Mouse (Mus musculus) MEL (cell line): ENCODE measurements around the gene Minos1. TPM values are rescaled to one million over a fixed set of nuclear protein-coding genes. Genes with fewer than 3 reads are reported as not detected.

Experiments
- DNase-seq: peaks from one replicate; pipeline ENCODE4 v3.0.0; 2011; ENCODE audit warnings: low read depth, low spot score
- H3K27ac ChIP-seq: 2 replicates; pipeline ENCODE4 v1.5.1; 2012; ENCODE audit warnings: low read depth, mild to moderate bottlenecking, control low read depth, low read length, moderate library complexity; ENCODE audit not compliant: control insufficient read depth
- H3K27me3 ChIP-seq, 2 experiments: fragments of 150-350 bp in 1 of 2; sonication (generic) in 1 of 2; 2 replicates each; pipeline ENCODE4 v1.6.1; 2012; ENCODE audit warnings: low read length in 2 of 2, mild to moderate bottlenecking in 2 of 2, improper control_type of control experiment in 1 of 2, moderate library complexity in 1 of 2; ENCODE audit not compliant: insufficient read depth in 2 of 2, control insufficient read depth in 1 of 2
- H3K36me3 ChIP-seq, 2 experiments: 2 replicates each; pipeline ENCODE4 v1.6.1; 2012 to 2014; ENCODE audit warnings: low read length in 2 of 2, improper control_type of control experiment in 1 of 2, inconsistent platforms in 1 of 2, mild to moderate bottlenecking in 1 of 2; ENCODE audit not compliant: insufficient read depth in 2 of 2, control insufficient read depth in 1 of 2
- H3K4me1 ChIP-seq, 2 experiments: fragments of 150-350 bp in 1 of 2; sonication (generic) in 1 of 2; 2 replicates each; pipeline ENCODE4 v1.6.1; 2012; ENCODE audit warnings: low read length in 2 of 2, improper control_type of control experiment in 1 of 2, mild to moderate bottlenecking in 1 of 2; ENCODE audit not compliant: insufficient read depth in 2 of 2, control insufficient read depth in 1 of 2
- H3K4me3 ChIP-seq, 2 experiments: fragments of 150-350 bp in 1 of 2; sonication (generic) in 1 of 2; 2 replicates each; pipeline ENCODE4 v1.5.1; 2012; ENCODE audit warnings: low read depth in 2 of 2, low read length in 2 of 2, mild to moderate bottlenecking in 2 of 2, moderate library complexity in 2 of 2, control low read depth in 1 of 2, improper control_type of control experiment in 1 of 2; ENCODE audit not compliant: control insufficient read depth in 1 of 2, insufficient read depth in 1 of 2
- H3K79me2 ChIP-seq: 2 replicates; pipeline ENCODE4 v1.6.1; 2012; ENCODE audit warnings: mild to moderate bottlenecking, low read length, moderate library complexity; ENCODE audit not compliant: control insufficient read depth, poor library complexity, insufficient read depth
- H3K9ac ChIP-seq: 2 replicates; pipeline ENCODE4 v1.6.1; 2012; ENCODE audit warnings: low read depth, mild to moderate bottlenecking, control low read depth, low read length, moderate library complexity; ENCODE audit not compliant: control insufficient read depth, poor library complexity, severe bottlenecking
- H3K9me3 ChIP-seq: fragments of 150-350 bp; sonication (generic); replicated peaks from 2 replicates; pipeline ENCODE4 v1.6.1; 2012; ENCODE audit warnings: mild to moderate bottlenecking, low read length, improper control_type of control experiment, moderate library complexity; ENCODE audit not compliant: insufficient read depth
- CHD2 ChIP-seq: IDR thresholded peaks from 2 replicates; pipeline ENCODE4 v1.6.1; 2011; ENCODE audit warnings: low read length, improper control_type of control experiment
- CTCF ChIP-seq, 3 experiments: IDR thresholded peaks in 2 of 3; conservative IDR thresholded peaks in 1 of 3; 2 replicates each; pipeline ENCODE4 v1.5.1; 2011 to 2012; ENCODE audit warnings: low read length in 3 of 3, low read depth in 2 of 3, mild to moderate bottlenecking in 2 of 3, improper control_type of control experiment in 1 of 3, inconsistent platforms in 1 of 3, mixed read lengths in 1 of 3, moderate library complexity in 1 of 3; ENCODE audit not compliant: control insufficient read depth in 1 of 3, insufficient read depth in 1 of 3, poor library complexity in 1 of 3, severe bottlenecking in 1 of 3
- E2F4 ChIP-seq: IDR thresholded peaks from 2 replicates; pipeline ENCODE4 v1.6.1; 2011; ENCODE audit warnings: low read depth, low read length, improper control_type of control experiment, borderline replicate concordance
- ETS1 ChIP-seq: IDR thresholded peaks from 2 replicates; pipeline ENCODE4 v1.6.1; 2012; ENCODE audit warnings: low read depth, mild to moderate bottlenecking, inconsistent platforms, low read length, improper control_type of control experiment, moderate library complexity
- GATA1 ChIP-seq: IDR thresholded peaks from 2 replicates; pipeline ENCODE4 v1.6.1; 2011; ENCODE audit warnings: low read depth, low read length, improper control_type of control experiment
- HCFC1 ChIP-seq: IDR thresholded peaks from 2 replicates; pipeline ENCODE4 v1.6.1; 2012; ENCODE audit warnings: low read depth, mild to moderate bottlenecking, inconsistent platforms, low read length, improper control_type of control experiment, moderate library complexity
- JUND ChIP-seq: IDR thresholded peaks from 2 replicates; pipeline ENCODE4 v1.6.1; 2011; ENCODE audit warnings: low read depth, mild to moderate bottlenecking, improper control_type of control experiment, low read length
- MAFK ChIP-seq: IDR thresholded peaks from 2 replicates; pipeline ENCODE4 v1.6.1; 2011; ENCODE audit warnings: low read depth, mild to moderate bottlenecking, low read length, improper control_type of control experiment, borderline replicate concordance
- MAZ ChIP-seq: IDR thresholded peaks from 2 replicates; pipeline ENCODE4 v1.6.1; 2012; ENCODE audit warnings: low read depth, mild to moderate bottlenecking, inconsistent platforms, low read length, improper control_type of control experiment
- MEF2A ChIP-seq: IDR thresholded peaks from 2 replicates; pipeline ENCODE4 v1.6.1; 2014; ENCODE audit warnings: low read depth, mild to moderate bottlenecking, inconsistent platforms, low read length, improper control_type of control experiment; ENCODE audit not compliant: poor library complexity, insufficient replicate concordance, severe bottlenecking; ENCODE audit errors: extremely low read depth
- MXI1 ChIP-seq: IDR thresholded peaks from 2 replicates; pipeline ENCODE4 v1.6.1; 2011; ENCODE audit warnings: mild to moderate bottlenecking, low read depth, low read length, improper control_type of control experiment
- MYC ChIP-seq: IDR thresholded peaks from 2 replicates; pipeline ENCODE4 v1.6.1; 2011; ENCODE audit warnings: low read depth, mild to moderate bottlenecking, low read length, improper control_type of control experiment, moderate library complexity
- NRF1 ChIP-seq: IDR thresholded peaks from 2 replicates; pipeline ENCODE4 v1.6.1; 2014; ENCODE audit warnings: low read depth, mild to moderate bottlenecking, inconsistent platforms, low read length, improper control_type of control experiment, moderate library complexity; ENCODE audit not compliant: poor library complexity, insufficient read depth, severe bottlenecking
- POLR2AphosphoS2 ChIP-seq: IDR thresholded peaks from 2 replicates; pipeline ENCODE4 v1.6.1; 2011; ENCODE audit warnings: low read length, improper control_type of control experiment
- RAD21 ChIP-seq: IDR thresholded peaks from 2 replicates; pipeline ENCODE4 v1.6.1; 2011; ENCODE audit warnings: mild to moderate bottlenecking, low read depth, low read length, improper control_type of control experiment
- RCOR1 ChIP-seq: IDR thresholded peaks from 2 replicates; pipeline ENCODE4 v1.6.1; 2012; ENCODE audit warnings: low read depth, mild to moderate bottlenecking, inconsistent platforms, low read length, improper control_type of control experiment
- SIN3A ChIP-seq: IDR thresholded peaks from 2 replicates; pipeline ENCODE4 v1.6.1; 2012; ENCODE audit warnings: low read length, improper control_type of control experiment, inconsistent platforms
- SMC3 ChIP-seq: IDR thresholded peaks from 2 replicates; pipeline ENCODE4 v1.6.1; 2011; ENCODE audit warnings: low read depth, low read length, improper control_type of control experiment
- TAL1 ChIP-seq: IDR thresholded peaks from 2 replicates; pipeline ENCODE4 v1.6.1; 2012; ENCODE audit warnings: mild to moderate bottlenecking, inconsistent platforms, low read length, moderate library complexity, mixed read lengths
- USF1 ChIP-seq: IDR thresholded peaks from 2 replicates; pipeline ENCODE4 v1.6.1; 2014; ENCODE audit warnings: low read depth, mild to moderate bottlenecking, inconsistent platforms, low read length, improper control_type of control experiment, moderate library complexity
- polyA plus RNA-seq, 2 experiments: library from polyadenylated mRNA; stranded (reverse) in 1 of 2; unstranded in 1 of 2; fragments of >175 nt in 1 of 2; fragments of >200 nt in 1 of 2; gene quantifications; 2 replicates each; pipeline versions ENCODE4 v1.2.1 to v1.2.4; 2012; ENCODE audit warnings: low replicate concordance in 2 of 2, low read depth in 1 of 2; ENCODE audit not compliant: insufficient read length in 2 of 2, insufficient read depth in 1 of 2, missing spikeins in 1 of 2
- total RNA-seq: library from RNA; depleted of rRNA; stranded (reverse); fragments of 300-350 nt; gene quantifications from 2 replicates; pipeline ENCODE4 v1.2.3, GENCODE M21; 2012

Gene Minos1
- total and polyA plus RNA-seq, 3 experiments: 163 to 401 TPM; not detected in 1

DNA sequence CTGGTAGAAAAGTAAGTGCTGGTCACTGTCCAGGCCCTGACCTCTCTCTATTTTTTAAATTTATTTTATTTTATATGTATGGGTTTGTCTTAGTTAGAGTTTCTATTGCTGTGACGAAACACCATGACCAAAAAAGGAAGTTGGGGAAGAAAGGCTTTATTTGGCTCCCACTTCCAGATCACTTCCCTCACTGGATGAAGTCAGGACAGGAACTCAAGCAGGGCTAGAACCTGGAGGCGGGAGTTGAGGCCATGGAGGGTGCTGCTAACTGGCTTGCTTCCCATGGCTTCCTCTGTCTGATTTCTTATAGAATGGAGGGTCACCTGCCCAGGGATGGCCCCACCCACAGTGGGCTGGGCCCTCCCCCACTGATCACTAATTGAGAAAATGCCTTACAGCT, 30.2 kb upstream of the Minos1 start:
- no peaks in the 10 kb centered on the region for H3K9me3 ChIP-seq
- no peaks in the 10 kb centered on the region for H3K36me3 ChIP-seq
- H3K79me2 ChIP-seq: no peaks in the 10 kb centered on the region
- H3K9ac ChIP-seq: no peak overlapping the region
- TF ChIP-seq MAFK: no peak
- no peak for TF ChIP-seq NRF1
- TF ChIP-seq E2F4: no peak
- TF ChIP-seq RCOR1: no peak
- no peak for TF ChIP-seq MXI1
- TF ChIP-seq CHD2: no peak
- TF ChIP-seq CTCF (IDR thresholded peaks at IDR 0.05 in 2 of 3, conservative IDR thresholded peaks at IDR 0.05 in 1 of 3; ENCODE audit: control insufficient read depth in 1 of 3, insufficient read depth in 1 of 3, low read depth in 2 of 3, low read length in 3 of 3, poor library complexity in 1 of 3, severe bottlenecking in 1 of 3): no peak
- no peak for TF ChIP-seq MAZ
- no peak for TF ChIP-seq RAD21
- no peak for TF ChIP-seq TAL1
- no peak overlapping the region for H3K27ac ChIP-seq
- no peak overlapping the region for H3K4me3 ChIP-seq
- H3K4me1 ChIP-seq: no peaks in the 10 kb centered on the region
- H3K27me3 ChIP-seq: no peaks in the 10 kb centered on the region; a peak in 1 of 4 replicates
- DNase-seq: no peak

DNA sequence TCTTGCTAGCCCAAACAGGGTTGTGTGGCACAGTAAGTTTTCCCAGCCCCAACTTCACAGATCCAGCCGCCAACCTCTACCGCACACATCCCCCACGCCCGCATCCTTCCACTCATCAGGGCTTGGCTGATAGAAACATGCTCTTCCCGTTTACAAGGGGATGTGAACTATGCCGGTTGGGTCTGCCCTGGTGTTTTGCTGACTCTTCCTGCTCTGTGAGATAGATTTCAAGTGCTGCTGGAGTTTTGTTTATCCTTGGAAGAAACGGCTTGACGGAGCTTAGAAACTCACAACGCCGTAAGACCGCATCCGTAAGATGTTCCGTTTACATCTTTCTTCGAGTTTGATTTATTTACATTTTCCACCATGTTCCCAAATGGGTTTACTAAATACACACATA, 27.4 kb upstream of the Minos1 start:
- no peak overlapping the region for H3K9ac ChIP-seq
- no peak for TF ChIP-seq MXI1
- TF ChIP-seq GATA1: no peak
- TF ChIP-seq CTCF (IDR thresholded peaks at IDR 0.05 in 2 of 3, conservative IDR thresholded peaks at IDR 0.05 in 1 of 3; ENCODE audit: control insufficient read depth in 1 of 3, insufficient read depth in 1 of 3, low read depth in 2 of 3, low read length in 3 of 3, poor library complexity in 1 of 3, severe bottlenecking in 1 of 3): no peak
- TF ChIP-seq HCFC1: no peak
- no peak for TF ChIP-seq CHD2
- no peak for TF ChIP-seq SMC3
- no peak for TF ChIP-seq JUND
- no peak for TF ChIP-seq E2F4
- TF ChIP-seq USF1: no peak
- TF ChIP-seq POLR2AphosphoS2: no peak
- no peak for TF ChIP-seq SIN3A
- no peak for TF ChIP-seq MYC
- TF ChIP-seq MEF2A: no peak
- TF ChIP-seq ETS1: no peak
- no peaks in the 10 kb centered on the region for H3K36me3 ChIP-seq
- no peaks in the 10 kb centered on the region for H3K9me3 ChIP-seq
- H3K27me3 ChIP-seq: peaks cover 0 to 5% of the 10 kb centered on the region in 2 experiments; a peak in 2 of 4 replicates
- DNase-seq: no peak
- H3K79me2 ChIP-seq: no peaks in the 10 kb centered on the region
- no peak overlapping the region for H3K4me3 ChIP-seq
- H3K27ac ChIP-seq: no peak overlapping the region
- no peaks in the 10 kb centered on the region for H3K4me1 ChIP-seq
